Mouse (Mus musculus): Measurements from ENCODE around the gene Obox6.

Obox6 gene

GRCm38 (mm10) chr7:15839578-15839977 is at the start of gene Obox6:
Obox6 (minus strand) TSS chr7:15839678.
- DNase-seq (ENCODE audit: low spot score): no peak

GRCm38 (mm10) chr7:15884127-15884526 is 44.6 kb upstream of the Obox6 start:
- no peak for DNase-seq (ENCODE audit: low spot score)

DNA sequence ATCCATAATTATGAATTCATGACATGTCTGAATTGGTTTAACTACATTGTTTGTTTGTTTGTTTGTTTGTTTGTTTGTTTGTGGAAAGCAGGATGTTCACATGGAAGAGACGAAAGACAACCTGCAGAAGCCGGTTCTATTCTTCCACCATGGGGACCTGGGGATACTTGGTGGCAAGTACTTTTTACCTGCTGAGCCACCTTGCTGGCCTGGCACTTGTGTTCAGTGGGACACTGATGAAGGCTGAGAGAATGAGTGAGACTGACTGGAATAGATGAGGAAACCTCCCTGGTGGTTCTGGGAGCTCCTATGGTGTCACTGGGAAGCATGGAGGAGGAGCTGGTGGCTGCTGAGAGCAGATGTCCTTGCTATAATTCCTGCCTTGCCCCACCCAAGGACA is 42.8 kb upstream of the Obox6 start, which contains the start of gene Crxos:
Gene Crxos (plus strand): TSS at position 301 of the 400 bp plus-strand sequence.
- DNase-seq (ENCODE audit: low spot score): no peak

- no peak for DNase-seq (ENCODE audit: low spot score)
Observed at GRCm38 (mm10) chr7:15881831-15882230, 42.4 kb upstream of the Obox6 start.

- DNase-seq (ENCODE audit: low spot score): no peak
Observed at GRCm38 (mm10) chr7:15881388-15881787, 41.9 kb upstream of the Obox6 start.

DNA sequence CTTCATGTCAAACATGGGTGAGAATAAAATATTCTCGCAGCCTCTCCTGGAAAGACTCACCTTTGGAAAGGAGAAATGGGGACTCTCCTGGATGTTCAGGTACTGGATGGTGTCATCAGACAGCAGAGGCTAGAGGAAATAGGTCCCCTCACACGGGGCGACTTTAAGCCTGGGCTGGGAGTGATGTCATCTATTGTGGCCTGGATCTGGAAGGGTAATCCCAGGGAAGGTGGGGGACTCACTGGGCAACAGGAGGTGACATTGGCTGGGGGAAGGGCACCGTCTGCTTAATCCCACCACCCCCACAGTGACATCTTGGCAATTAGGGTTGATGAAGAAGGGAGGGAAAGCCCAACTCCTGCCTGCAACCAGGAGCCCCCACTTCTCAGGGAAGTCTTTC is 40.3 kb upstream of the Obox6 start, which contains the start of gene Crx:
Gene Crx (minus strand): TSS at position 213 of the 400 bp plus-strand sequence.
- DNase-seq (ENCODE audit: low spot score): no peak

- no peak for DNase-seq (ENCODE audit: low spot score)
Observed at GRCm38 (mm10) chr7:15864104-15864503, 24.6 kb upstream of the Obox6 start.

GRCm38 (mm10) chr7:15859657-15860056 is 20.2 kb upstream of the Obox6 start:
- DNase-seq (ENCODE audit: low spot score): no peak
